ENCODE assay signal across 8 mouse cellular contexts in genomic region chr6:7844412-7844801, GRCm38 (mm10). TPM values are rescaled to one million over a fixed set of nuclear protein-coding genes. Genes with fewer than 3 reads are reported as not detected.
DNase-seq lines count a peak whose midpoint lies in the region; ATAC-seq lines count a peak whose summit lies in the region.

No protein-coding gene starts in this region.

- H3K27ac ChIP-seq in hindbrain, embryonic 16.5 days (ENCODE audit: low read depth, low read length), result peak overlapping the region; percentile 94
- no peak overlapping the region for H3K27ac ChIP-seq in macrophage

- no peaks in the 10 kb centered on the region for H3K9me3 ChIP-seq in hindbrain, embryonic 16.5 days (ENCODE audit: control insufficient read depth, low read length)

- H3K36me3 ChIP-seq in hindbrain, embryonic 16.5 days (ENCODE audit: control insufficient read depth, insufficient read depth, low read length), result no peaks in the 10 kb centered on the region
- no peaks in the 10 kb centered on the region for H3K36me3 ChIP-seq in macrophage (ENCODE audit: inconsistent target)

- H3K9ac ChIP-seq in hindbrain, embryonic 16.5 days (ENCODE audit: low read depth, low read length), result peak overlapping the region; percentile 98

- H3K4me2 ChIP-seq in hindbrain, embryonic 16.5 days (ENCODE audit: low read length), result peak overlapping the region; percentile 70

- peak overlapping the region; percentile 89 for H3K4me3 ChIP-seq in hindbrain, embryonic 16.5 days (ENCODE audit: low read length)
- H3K4me3 ChIP-seq in macrophage (ENCODE audit: inconsistent target), result peak overlapping the region; percentile 13; the same call in 1 of the 2 replicates

- ATAC-seq in hindbrain, embryonic 16.5 days, result peak; percentile 99

- peaks cover 18% of the 10 kb centered on the region for H3K4me1 ChIP-seq in hindbrain, embryonic 16.5 days (ENCODE audit: control insufficient read depth, insufficient read depth, low read depth, low read length)

- under 1% methylated on average over 29 of the region's 33 CpGs for WGBS in hindbrain, embryonic 16.5 days
- WGBS in macrophage (ENCODE audit: missing documents), result 0% methylated on average over 14 of the region's 33 CpGs

- peaks cover 38% of the 10 kb centered on the region for H3K79me2 ChIP-seq in macrophage (ENCODE audit: inconsistent target)

- peak; percentile 93 for DNase-seq in R1 (ENCODE audit: low read depth, low spot score)
- peak; percentile 94 to 98 for DNase-seq in cerebellum, postnatal 25 days
- peak; percentile 96 for DNase-seq in frontal cortex, postnatal 36 days (ENCODE audit: low spot score in 2 of 2)
- peak; percentile 95 to 97 for DNase-seq in left cerebral cortex, adult 18-20 months (ENCODE audit: low spot score in 2 of 2)
- DNase-seq in right cerebral cortex, adult 18-20 months, result peak; percentile 98
- DNase-seq in urinary bladder, postnatal 10 days (ENCODE audit: low spot score), result peak; percentile 86

- no peaks in the 10 kb centered on the region for H3K27me3 ChIP-seq in hindbrain, embryonic 16.5 days (replicated peaks; ENCODE audit: control insufficient read depth, insufficient read depth, low read length)

RNA-seq across cellular contexts. Expression of gene C1galt1, which starts 0.2 kb away (rescaled TPM):
- polyA plus RNA-seq in hindbrain, embryonic 16.5 days (2015; fragmentation: Nextera tagmentation; extraction: Ambion mirVana), result 1.5 and 1.6 TPM in 2 replicates
- 10 to 100 TPM; 10.8 to 13.3 TPM for total RNA-seq in left cerebral cortex, adult 18-20 months (2021)
- 10 to 100 TPM in 3 of 26 experiments, 1 to 10 TPM in 23; 2.4 to 12.1 (median 5.5) TPM for total RNA-seq in macrophage (2018; cell fraction: chromatin; rRNA removed)
- 10 to 100 TPM in 17 of 26 experiments, 1 to 10 TPM in 9; 7.0 to 17.8 (median 11.5) TPM for total RNA-seq in macrophage (2018; cell fraction: cytosol; rRNA removed)
- 10 to 100 TPM in 13 of 26 experiments, 1 to 10 TPM in 13; 6.2 to 27.9 (median 10.1) TPM for total RNA-seq in macrophage (2018; cell fraction: nucleus; rRNA removed)
- 9.0 to 21.6 TPM (median 9.1 TPM) in 3 replicates for polyA plus RNA-seq in macrophage (2018)
